ENCODE assay signal across 8 mouse cellular contexts in the genomic region with DNA sequence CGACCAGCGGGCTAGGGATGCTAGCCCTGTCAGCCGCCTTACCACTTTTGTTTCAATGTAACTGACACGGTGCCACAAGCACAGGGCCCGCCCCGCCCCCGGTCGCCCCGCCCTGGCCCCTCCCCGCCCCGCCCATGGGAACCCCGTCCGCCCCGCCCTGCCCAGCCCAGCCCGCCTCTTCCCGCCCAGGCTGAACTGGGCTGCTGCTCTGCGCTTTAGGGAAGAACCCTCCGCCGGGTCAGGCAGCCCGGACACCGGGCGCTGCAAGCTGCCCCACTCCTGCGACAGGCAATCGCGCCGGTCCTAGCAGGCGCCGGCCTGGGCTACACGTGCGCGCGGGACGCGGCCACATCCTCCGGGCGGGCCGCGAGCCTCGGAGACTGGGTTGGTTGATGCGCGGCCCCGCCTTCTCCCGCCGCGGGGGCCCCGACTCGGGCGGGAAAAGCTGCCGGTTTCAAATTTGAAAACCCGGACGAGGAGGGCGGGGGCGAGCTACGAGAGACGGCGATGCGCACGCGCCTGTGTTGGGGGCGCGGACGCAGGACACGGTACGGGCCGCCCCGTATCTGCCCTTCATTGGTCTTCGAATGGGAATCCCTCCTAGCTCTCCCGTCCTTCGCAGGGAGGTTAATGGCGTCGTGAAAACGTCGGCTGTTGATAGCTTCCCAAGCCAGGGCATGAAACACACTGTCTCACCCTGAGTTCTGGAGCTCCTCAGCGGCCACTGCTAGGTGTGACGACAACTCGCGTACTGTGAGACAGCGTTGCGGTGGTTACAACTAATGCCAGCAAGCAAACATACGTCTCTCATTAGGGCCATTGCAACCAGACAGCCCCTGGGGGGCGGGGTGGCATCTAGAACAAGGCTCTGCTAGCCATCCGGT. TPM values are rescaled to one million over a fixed set of nuclear protein-coding genes. Genes with fewer than 3 reads are reported as not detected.
DNase-seq lines count a peak whose midpoint lies in the region; ATAC-seq and TF ChIP-seq lines count a peak whose summit lies in the region.

A gene (minus strand): TSS at position 141 of the 884 bp plus-strand sequence.

- H3K27me3 ChIP-seq in hindbrain, embryonic 14.5 days (ENCODE audit: control insufficient read depth, insufficient read depth, low read length): no peaks in the 10 kb centered on the region

- H3K9ac ChIP-seq in hindbrain, embryonic 14.5 days: peak within 1 kb of the TSS; percentile 63

- intact Hi-C loops in left cerebral cortex, adult 2 months (cut with DNase I): loop anchor here (2.0 to 5.0 kb wide), 4 partner anchors 33 to 187 kb away; a partner anchor contains a TSS

- TF ChIP-seq CTCF in left cerebral cortex, adult 2 months (IDR thresholded peaks at IDR 0.05): no peak; the same call in 1 of the 2 replicates

- DNase-seq in T-cell, adult 2 months (ENCODE audit: low spot score): peak; percentile 81
- DNase-seq in cerebellum, postnatal 10 days: peak; percentile 94 to 95
- peak; percentile 72 to 74 for DNase-seq in frontal cortex, postnatal 14 days (ENCODE audit: low spot score in 2 of 2)
- peak; percentile 82 for DNase-seq in hindbrain, embryonic 14.5 days (ENCODE audit: low spot score)
- peak; percentile 78 for DNase-seq in left cerebral cortex, adult 2 months (ENCODE audit: extremely low spot score in 1 of 2, low spot score in 2 of 2)
- peak; percentile 81 for DNase-seq in right cerebral cortex, adult 18-20 months
- DNase-seq in urinary bladder, postnatal 25 days (ENCODE audit: low spot score): peak; percentile 66

- under 1% methylated on average over 66 of the region's 82 CpGs for WGBS in hindbrain, embryonic 14.5 days

- peak within 1 kb of the TSS; percentile 53 for H3K27ac ChIP-seq in hindbrain, embryonic 14.5 days
- H3K27ac ChIP-seq in left cerebral cortex, adult 2 months: no peak within 1 kb of the TSS

- H3K36me3 ChIP-seq in hindbrain, embryonic 14.5 days (replicated peaks; ENCODE audit: control insufficient read depth, insufficient read depth): peaks cover 14% of the 10 kb centered on the region

- peak; percentile 80 for ATAC-seq in hindbrain, embryonic 14.5 days (ENCODE audit: low FRiP score)
- peak; percentile 69 for ATAC-seq in megakaryocyte, adult 5-6 weeks (ENCODE audit: poor library complexity, severe bottlenecking)

- H3K4me2 ChIP-seq in hindbrain, embryonic 14.5 days (replicated peaks): peak within 1 kb of the TSS; percentile 91

- peak within 1 kb of the TSS; percentile 64 for H3K4me3 ChIP-seq in hindbrain, embryonic 14.5 days (replicated peaks; ENCODE audit: low read length)
- H3K4me3 ChIP-seq in left cerebral cortex, adult 2 months: peak within 1 kb of the TSS; percentile 60

- H3K9me3 ChIP-seq in hindbrain, embryonic 14.5 days (ENCODE audit: control insufficient read depth, low read length): no peaks in the 10 kb centered on the region

- peaks cover 15% of the 10 kb centered on the region; the same call in 1 of the 2 replicates for H3K4me1 ChIP-seq in hindbrain, embryonic 14.5 days (replicated peaks; ENCODE audit: control insufficient read depth, insufficient read depth, low read length)

RNA-seq across cellular contexts. Expression of the gene that starts here (rescaled TPM):
- polyA plus RNA-seq in hindbrain, embryonic 14.5 days (2014; fragmentation: Nextera tagmentation; extraction: Ambion mirVana): 8.4 and 8.7 TPM in 2 replicates
- total RNA-seq in left cerebral cortex, adult 2 months (2021): 1 to 10 TPM in 1 of 2 experiments, under 1 TPM in 1; 0.86 to 1.7 TPM
- total RNA-seq in megakaryocyte, adult 5-6 weeks (2015): 33.1 and 36.5 TPM in 2 replicates
- total RNA-seq in megakaryocyte, adult 5-6 weeks (2017): 31.4 and 36.1 TPM in 2 replicates

Comparison
In these comparisons a context has a peak if more than half of its experiments do, and no peak if none do; other contexts are left out.
1. RNA of the gene that starts here (total RNA-seq): 31.4 to 36.5 TPM in megakaryocyte, adult 5-6 weeks; 0.86 to 1.7 TPM in left cerebral cortex, adult 2 months; every median in the first group is over 10 times any median in the second.
2. Peak in every context shown above with its lines, with median percentiles within 50 percentile points of each other: DNase-seq.